Mouse (Mus musculus): Measurements from ENCODE around the gene Gm8251. TPM values are rescaled to one million over a fixed set of nuclear protein-coding genes. Genes with fewer than 3 reads are reported as not detected.
"Not testable (repeated sequence)": the region's sequence is repeated elsewhere in the genome, so short reads cannot be mapped to it uniquely, and the experiment has no call there.

Gene Gm8251
- 0.04 and 0.05 TPM in 2 replicates for polyA plus RNA-seq (2015; fragmentation: Nextera tagmentation; extraction: Ambion mirVana)

GRCm38 (mm10) chr1:44061836-44062235 is at the start of gene Gm8251:
Gene Gm8251, minus strand, starts transcription at chr1:44061936.
- WGBS = 86% methylated on average over 2 of the region's 2 CpGs
- H3K4me3 ChIP-seq (replicated peaks) = no peak within 1 kb of the TSS
- no peak for ATAC-seq (ENCODE audit: insufficient number of reproducible peaks, low FRiP score, low TSS enrichment, low read depth)
- no peak within 1 kb of the TSS for H3K4me2 ChIP-seq (replicated peaks)
- H3K9ac ChIP-seq = no peak within 1 kb of the TSS
- no peaks in the 10 kb centered on the region for H3K9me3 ChIP-seq (replicated peaks)
- H3K27ac ChIP-seq (replicated peaks) = no peak within 1 kb of the TSS
- no peaks in the 10 kb centered on the region for H3K36me3 ChIP-seq
- no peaks in the 10 kb centered on the region for H3K27me3 ChIP-seq
- H3K4me1 ChIP-seq = no peaks in the 10 kb centered on the region

- no peak for ATAC-seq (ENCODE audit: insufficient number of reproducible peaks, low FRiP score, low TSS enrichment, low read depth)
- Histone ChIP-seq H3K27me3 (no peaks in the 10 kb centered on the region), H3K4me1 (peaks cover 9% of the 10 kb centered on the region), H3K9ac (no peak overlapping the region), H3K27ac (replicated peaks) (peak overlapping the region; percentile 48; the same call in 1 of the 2 replicates), H3K4me3 (replicated peaks) (peak overlapping the region; percentile 97), H3K36me3 (peaks cover 18% of the 10 kb centered on the region), H3K4me2 (replicated peaks) (peak overlapping the region; percentile 70), H3K9me3 (replicated peaks) (no peaks in the 10 kb centered on the region)
- 8% methylated on average over 5 of the region's 5 CpGs for WGBS
Measured at GRCm38 (mm10) chr1:44102939-44103338, 41.2 kb upstream of the Gm8251 start.

- H3K4me2 ChIP-seq (replicated peaks) = peak within 1 kb of the TSS; percentile 70
- no peaks in the 10 kb centered on the region for H3K27me3 ChIP-seq
- H3K9me3 ChIP-seq (replicated peaks) = no peaks in the 10 kb centered on the region
- H3K36me3 ChIP-seq = peaks cover 16% of the 10 kb centered on the region
- peak within 1 kb of the TSS; percentile 89 for H3K27ac ChIP-seq (replicated peaks)
- H3K4me1 ChIP-seq = peaks cover 9% of the 10 kb centered on the region
- ATAC-seq (ENCODE audit: insufficient number of reproducible peaks, low FRiP score, low TSS enrichment, low read depth) = peak; percentile 97
- peak within 1 kb of the TSS; percentile 89 for H3K9ac ChIP-seq
- H3K4me3 ChIP-seq (replicated peaks) = peak within 1 kb of the TSS; percentile 97
- WGBS = under 1% methylated on average over 55 of the region's 55 CpGs
Measured at GRCm38 (mm10) chr1:44102259-44102717, 40.6 kb upstream of the Gm8251 start, which contains the start of gene Tex30. Gene Tex30, minus strand, starts transcription at chr1:44102441.

DNA sequence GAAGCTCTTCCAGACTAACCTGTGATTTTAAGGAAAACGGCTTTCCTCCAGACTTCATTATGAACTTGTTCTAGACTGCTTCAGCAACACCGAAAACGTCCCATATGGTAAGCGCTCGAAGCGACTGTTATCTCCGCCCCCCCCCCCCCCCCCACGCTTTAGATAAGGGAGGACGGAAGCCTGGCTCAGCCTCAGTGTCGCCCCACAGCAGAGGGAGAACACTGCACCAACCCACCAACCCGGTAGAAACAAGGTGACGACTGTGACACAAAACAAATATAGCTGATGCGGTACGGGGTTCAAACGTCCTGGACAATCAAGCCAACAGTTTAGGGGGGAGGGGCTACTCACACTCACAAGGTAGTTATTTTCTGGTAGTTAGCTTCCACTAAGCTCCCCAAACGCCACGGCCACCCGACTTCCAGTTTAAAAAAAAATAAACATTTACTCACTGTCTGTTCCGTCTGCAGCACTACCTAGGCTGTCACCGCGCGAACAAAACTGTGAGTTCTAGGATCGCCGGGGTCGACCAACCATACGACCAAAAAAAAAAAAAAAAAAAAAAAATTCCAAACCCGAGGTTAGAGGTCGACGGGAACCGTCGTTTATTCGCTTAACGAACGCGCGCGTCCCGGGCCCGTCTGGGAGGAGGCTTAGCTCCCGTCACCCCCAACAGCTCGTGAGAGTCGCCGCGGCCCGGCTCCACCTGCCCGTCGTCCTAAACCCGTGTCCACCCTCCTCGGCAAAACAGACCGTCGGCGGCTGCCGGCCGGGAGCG is 39.9 kb upstream of the Gm8251 start:
- ATAC-seq (ENCODE audit: insufficient number of reproducible peaks, low FRiP score, low TSS enrichment, low read depth) = peak; percentile 66
- H3K4me1 ChIP-seq = peaks cover 9% of the 10 kb centered on the region
- H3K4me2 ChIP-seq (replicated peaks) = peak overlapping the region; percentile 70
- no peaks in the 10 kb centered on the region for H3K9me3 ChIP-seq (replicated peaks)
- WGBS = under 1% methylated on average over 55 of the region's 55 CpGs
- H3K27ac ChIP-seq (replicated peaks) = peak overlapping the region; percentile 89
- no peaks in the 10 kb centered on the region for H3K27me3 ChIP-seq
- peak overlapping the region; percentile 89 for H3K9ac ChIP-seq
- H3K4me3 ChIP-seq (replicated peaks) = peak overlapping the region; percentile 97
- peaks cover 20% of the 10 kb centered on the region for H3K36me3 ChIP-seq

GRCm38 (mm10) chr1:44064625-44065024 is 2.9 kb upstream of the Gm8251 start:
- no peak for ATAC-seq (ENCODE audit: insufficient number of reproducible peaks, low FRiP score, low TSS enrichment, low read depth)
- H3K36me3 ChIP-seq = no peaks in the 10 kb centered on the region
- no peak overlapping the region for H3K27ac ChIP-seq (replicated peaks)
- no peaks in the 10 kb centered on the region for H3K27me3 ChIP-seq
- WGBS = 0% methylated on average over 1 of the region's 1 CpGs
- H3K4me3 ChIP-seq (replicated peaks) = no peak overlapping the region
- no peaks in the 10 kb centered on the region for H3K4me1 ChIP-seq
- H3K4me2 ChIP-seq (replicated peaks) = no peak overlapping the region
- H3K9me3 ChIP-seq (replicated peaks) = no peaks in the 10 kb centered on the region
- H3K9ac ChIP-seq = no peak overlapping the region

GRCm38 (mm10) chr1:44063439-44063838 is 1.7 kb upstream of the Gm8251 start:
- Histone ChIP-seq H3K27me3 (no peaks in the 10 kb centered on the region), H3K4me1 (no peaks in the 10 kb centered on the region), H3K4me2 (replicated peaks) (no peak overlapping the region), H3K9ac (no peak overlapping the region), H3K4me3 (replicated peaks) (no peak overlapping the region), H3K36me3 (no peaks in the 10 kb centered on the region), H3K27ac (replicated peaks) (no peak overlapping the region), H3K9me3 (replicated peaks) (no peaks in the 10 kb centered on the region)
- WGBS = 92% methylated on average over 6 of the region's 6 CpGs
- ATAC-seq (ENCODE audit: insufficient number of reproducible peaks, low FRiP score, low TSS enrichment, low read depth) = no peak

- Histone ChIP-seq H3K4me3 (replicated peaks) (no peak overlapping the region), H3K36me3 (no peaks in the 10 kb centered on the region), H3K4me2 (replicated peaks) (no peak overlapping the region), H3K9ac (no peak overlapping the region), H3K9me3 (replicated peaks) (no peaks in the 10 kb centered on the region), H3K27me3 (no peaks in the 10 kb centered on the region), H3K27ac (replicated peaks) (no peak overlapping the region), H3K4me1 (no peaks in the 10 kb centered on the region)
- 60% methylated on average over 3 of the region's 3 CpGs for WGBS
- no peak for ATAC-seq (ENCODE audit: insufficient number of reproducible peaks, low FRiP score, low TSS enrichment, low read depth)
Measured at GRCm38 (mm10) chr1:44057805-44058204, 3.9 kb downstream of the Gm8251 start.

DNA sequence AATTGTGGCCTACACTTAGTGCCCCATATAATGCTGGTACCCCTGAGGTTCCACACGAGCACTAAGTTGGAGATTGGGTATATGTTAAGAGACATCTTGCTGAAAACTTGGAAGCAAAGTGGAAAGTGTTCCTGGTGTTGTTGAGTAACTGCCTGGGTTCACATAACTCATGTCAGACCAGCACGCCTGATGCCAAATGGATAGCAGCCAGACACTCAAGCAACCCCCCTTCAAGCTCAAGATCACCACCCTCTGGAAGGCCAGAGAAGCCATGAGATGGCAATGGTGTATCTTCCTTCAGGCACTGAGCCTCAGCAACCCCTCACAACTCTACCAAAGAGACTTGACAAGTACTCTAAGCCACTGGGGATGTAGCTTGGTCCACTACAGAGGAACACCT is 15.2 kb downstream of the Gm8251 start:
- Histone ChIP-seq H3K27ac (replicated peaks) (no peak overlapping the region), H3K4me1 (no peaks in the 10 kb centered on the region), H3K4me2 (replicated peaks) (no peak overlapping the region), H3K4me3 (replicated peaks) (no peak overlapping the region), H3K9me3 (replicated peaks) (no peaks in the 10 kb centered on the region), H3K9ac (no peak overlapping the region), H3K36me3 (no peaks in the 10 kb centered on the region), H3K27me3 (no peaks in the 10 kb centered on the region)
- WGBS = 89% methylated on average over 2 of the region's 2 CpGs
- ATAC-seq (ENCODE audit: insufficient number of reproducible peaks, low FRiP score, low TSS enrichment, low read depth) = no peak

GRCm38 (mm10) chr1:44045689-44046088 is 16.0 kb downstream of the Gm8251 start:
- not testable (repeated sequence) for H3K4me1 ChIP-seq; H3K4me3 ChIP-seq (replicated peaks); H3K9ac ChIP-seq; H3K27me3 ChIP-seq; H3K36me3 ChIP-seq; H3K4me2 ChIP-seq (replicated peaks); H3K9me3 ChIP-seq (replicated peaks); ATAC-seq (ENCODE audit: insufficient number of reproducible peaks, low FRiP score, low TSS enrichment, low read depth); H3K27ac ChIP-seq (replicated peaks)
- WGBS = 84% methylated on average over 5 of the region's 5 CpGs

GRCm38 (mm10) chr1:44042555-44042915 is 19.2 kb downstream of the Gm8251 start:
- peak overlapping the region; percentile 48 for H3K4me3 ChIP-seq (replicated peaks)
- no peak for ATAC-seq (ENCODE audit: insufficient number of reproducible peaks, low FRiP score, low TSS enrichment, low read depth)
- no peaks in the 10 kb centered on the region for H3K9me3 ChIP-seq (replicated peaks)
- H3K36me3 ChIP-seq = no peaks in the 10 kb centered on the region
- no peaks in the 10 kb centered on the region for H3K4me1 ChIP-seq
- no peak overlapping the region for H3K27ac ChIP-seq (replicated peaks)
- no peaks in the 10 kb centered on the region for H3K27me3 ChIP-seq
- WGBS = 3% methylated on average over 6 of the region's 6 CpGs
- peak overlapping the region; percentile 71 for H3K4me2 ChIP-seq (replicated peaks)
- peak overlapping the region; percentile 22; the same call in 1 of the 2 replicates for H3K9ac ChIP-seq

DNA sequence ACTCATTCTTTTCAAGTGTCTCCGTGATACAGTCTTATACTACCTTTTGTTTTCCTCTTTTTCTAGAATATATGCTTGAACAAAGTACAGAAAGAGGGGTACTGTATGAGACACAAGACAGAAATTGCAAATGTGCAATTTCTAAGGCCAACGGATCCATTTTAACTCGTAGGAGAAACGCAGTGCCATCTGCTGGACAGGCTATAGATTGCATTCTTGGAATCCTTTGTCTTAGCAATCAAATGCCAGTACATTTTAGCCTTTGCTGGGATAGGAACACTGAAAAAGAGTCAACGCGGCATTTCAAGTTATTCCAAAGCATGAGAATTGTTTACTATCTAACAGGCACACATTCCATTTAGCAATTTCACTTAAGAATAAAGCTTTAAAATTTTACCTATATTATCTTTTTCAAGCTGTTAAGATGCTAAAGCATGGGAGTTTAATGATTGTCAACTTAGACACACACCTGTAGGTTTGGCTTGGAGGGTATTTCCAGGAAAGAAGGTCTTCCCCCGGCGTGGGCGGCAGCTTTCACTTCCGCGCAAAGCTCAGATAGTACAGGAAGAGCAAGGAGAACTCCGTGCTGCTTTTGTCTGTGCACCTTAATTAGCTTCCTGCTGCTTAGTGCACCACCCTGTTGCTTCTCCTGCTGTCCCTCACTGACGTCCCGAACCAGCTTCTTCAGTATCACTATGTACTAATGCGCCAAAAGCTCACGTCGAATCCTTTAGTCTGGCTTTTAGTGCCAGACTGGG is 19.8 kb downstream of the Gm8251 start:
- Histone ChIP-seq H3K4me1 (no peaks in the 10 kb centered on the region), H3K4me3 (replicated peaks) (peak overlapping the region; percentile 48), H3K9ac (peak overlapping the region; percentile 22; the same call in 1 of the 2 replicates), H3K27me3 (no peaks in the 10 kb centered on the region), H3K9me3 (replicated peaks) (no peaks in the 10 kb centered on the region), H3K4me2 (replicated peaks) (peak overlapping the region; percentile 71), H3K27ac (replicated peaks) (no peak overlapping the region), H3K36me3 (no peaks in the 10 kb centered on the region)
- WGBS = under 1% methylated on average over 17 of the region's 17 CpGs
- ATAC-seq (ENCODE audit: insufficient number of reproducible peaks, low FRiP score, low TSS enrichment, low read depth) = no peak
